Mouse (Mus musculus) liver, adult (tissue): ENCODE measurements around the gene Ung.

ENCODE experiments used
- GATA4 ChIP-seq: IDR thresholded peaks from 2 replicates; pipeline ENCODE4 v1.6.1; 2014; ENCODE audit warnings: mild to moderate bottlenecking, low read length; ENCODE audit not compliant: insufficient replicate concordance

Gene Ung

DNA sequence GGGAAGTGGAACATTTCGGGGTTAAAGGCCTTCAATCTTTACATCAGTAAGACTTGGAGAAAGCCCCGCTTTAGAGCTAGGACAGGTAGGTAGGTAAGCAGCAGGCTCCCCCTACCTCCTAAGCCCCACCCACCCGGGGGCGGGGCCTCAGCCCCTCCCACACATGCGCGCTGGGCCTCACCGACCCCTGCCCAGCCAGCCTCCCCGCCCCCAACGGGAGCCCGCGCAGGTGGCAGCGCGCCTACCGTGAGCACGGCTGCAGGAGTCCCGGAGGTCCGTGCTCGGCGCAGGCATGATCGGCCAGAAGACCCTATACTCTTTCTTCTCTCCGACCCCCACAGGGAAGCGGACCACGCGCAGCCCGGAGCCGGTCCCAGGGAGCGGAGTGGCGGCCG, at the start of gene Ung:
TSS of gene Ung (plus strand) at position 176 of the 395 bp plus-strand sequence.
- no peak for TF ChIP-seq GATA4

DNA sequence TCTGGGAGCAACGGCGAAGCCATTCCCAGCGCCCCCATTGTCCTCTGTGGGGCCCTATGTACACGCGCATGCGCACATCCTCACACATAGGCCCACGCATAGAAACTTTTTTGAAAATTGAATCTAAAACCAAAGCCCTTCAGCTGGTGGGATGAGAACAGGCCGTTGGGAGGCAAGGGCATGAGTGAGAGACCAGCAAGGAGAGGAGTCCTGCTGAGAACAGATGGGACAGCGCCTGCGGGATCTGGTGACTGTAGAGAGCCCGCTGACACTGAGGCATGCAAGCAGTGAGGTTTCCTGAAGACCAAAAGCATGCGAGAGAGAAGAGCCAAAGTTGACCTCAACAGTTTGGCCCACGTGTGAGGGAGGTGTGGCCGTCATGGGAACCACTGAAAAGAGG, 44.7 kb upstream of the Ung start:
- no peak for TF ChIP-seq GATA4

DNA sequence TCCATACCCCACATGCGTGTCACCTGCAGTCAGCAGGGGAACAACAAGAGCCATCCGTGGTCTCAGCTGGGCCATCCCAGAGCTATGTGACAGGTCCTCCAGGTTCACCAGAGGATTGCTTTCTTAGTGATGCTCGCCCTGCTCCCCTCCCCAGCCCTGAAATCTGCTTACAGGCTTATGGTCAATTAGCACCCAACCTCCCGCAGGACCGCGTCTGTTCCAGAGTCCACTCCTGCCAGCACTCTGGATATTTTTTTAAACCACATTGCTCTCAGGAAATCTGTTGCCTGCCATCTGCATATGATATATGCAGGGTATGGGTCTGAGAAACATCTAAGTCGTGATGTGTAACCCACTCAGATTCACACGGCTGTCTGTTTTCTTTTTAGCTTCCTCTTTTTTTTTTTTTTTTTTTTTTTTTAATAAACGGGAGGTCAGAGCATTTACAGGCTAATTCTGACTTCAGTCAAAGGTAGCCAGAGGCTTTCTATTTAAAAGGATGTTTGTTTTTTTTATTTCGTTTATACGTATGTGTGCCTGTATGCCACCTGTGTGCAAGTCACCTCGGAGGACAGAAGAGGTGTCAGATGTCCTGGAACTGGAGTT, 42.2 kb upstream of the Ung start:
- no peak for TF ChIP-seq GATA4

DNA sequence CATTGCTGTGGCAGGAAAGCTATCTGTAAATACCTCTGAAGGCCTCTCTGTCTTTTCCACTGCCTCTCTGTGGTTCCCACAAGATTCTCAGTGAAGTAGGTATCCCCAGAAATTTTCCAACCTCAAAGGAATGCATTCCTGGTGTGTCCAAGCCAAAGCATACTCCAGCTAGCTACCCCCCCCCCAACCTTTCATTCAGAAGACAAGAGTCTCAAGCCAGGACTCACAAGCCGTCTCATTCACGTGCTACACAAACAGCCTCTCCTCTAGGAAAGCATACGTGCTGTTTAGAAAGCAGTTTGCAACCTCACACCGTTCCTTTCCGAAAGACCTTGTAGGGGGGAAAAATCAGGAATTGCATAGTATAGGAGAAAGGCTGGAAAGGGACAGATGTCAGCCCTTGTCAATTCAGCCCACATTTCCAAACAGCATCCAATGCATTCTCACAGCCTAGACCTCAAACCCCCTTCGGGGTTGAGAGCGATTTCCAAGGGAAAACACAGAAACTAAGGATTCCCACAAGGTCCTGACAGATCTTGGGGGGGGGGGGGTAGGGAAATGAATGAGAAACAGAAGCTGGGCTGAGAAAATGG, 39.7 kb upstream of the Ung start:
- TF ChIP-seq GATA4: no peak

DNA sequence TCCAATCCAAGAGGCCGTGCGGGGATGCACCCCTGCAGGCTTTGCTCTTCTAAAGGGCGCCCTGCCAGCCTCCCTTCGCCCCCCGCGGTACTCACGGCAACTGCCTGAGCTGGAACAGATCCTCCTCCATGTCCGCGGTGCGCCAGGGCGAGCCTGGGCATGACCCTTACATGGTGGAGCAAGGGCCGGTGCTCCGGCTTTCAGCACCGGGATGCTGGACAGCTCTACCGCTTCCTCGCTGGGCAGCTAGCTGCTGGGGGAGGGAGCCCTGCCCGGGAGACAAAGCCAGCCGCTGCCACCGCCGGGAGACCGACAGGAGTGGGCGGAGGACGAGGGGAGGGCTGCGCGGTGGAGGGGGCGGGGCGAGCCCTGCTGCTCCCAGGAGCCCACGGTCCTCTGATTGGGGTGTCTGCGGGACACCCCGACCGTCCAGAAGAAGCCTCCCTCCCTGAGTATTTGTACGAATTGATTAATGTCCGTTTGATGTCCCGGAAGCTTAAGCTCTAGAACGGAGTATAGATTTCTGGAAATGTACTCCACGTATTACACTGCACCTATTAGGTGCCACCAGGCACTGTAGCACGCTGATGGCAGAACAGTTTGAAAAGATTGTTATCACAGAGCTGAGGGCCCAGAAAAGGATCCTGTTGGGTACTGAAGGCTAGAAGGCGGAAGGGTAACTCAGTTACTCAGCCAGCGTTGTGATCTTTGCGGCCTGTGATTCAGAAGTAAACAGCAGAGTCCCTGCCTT, 39.0 kb upstream of the Ung start, which contains the start of gene Svop:
TSS of gene Svop (minus strand) at position 514 of the 751 bp plus-strand sequence.
- no peak for TF ChIP-seq GATA4

DNA sequence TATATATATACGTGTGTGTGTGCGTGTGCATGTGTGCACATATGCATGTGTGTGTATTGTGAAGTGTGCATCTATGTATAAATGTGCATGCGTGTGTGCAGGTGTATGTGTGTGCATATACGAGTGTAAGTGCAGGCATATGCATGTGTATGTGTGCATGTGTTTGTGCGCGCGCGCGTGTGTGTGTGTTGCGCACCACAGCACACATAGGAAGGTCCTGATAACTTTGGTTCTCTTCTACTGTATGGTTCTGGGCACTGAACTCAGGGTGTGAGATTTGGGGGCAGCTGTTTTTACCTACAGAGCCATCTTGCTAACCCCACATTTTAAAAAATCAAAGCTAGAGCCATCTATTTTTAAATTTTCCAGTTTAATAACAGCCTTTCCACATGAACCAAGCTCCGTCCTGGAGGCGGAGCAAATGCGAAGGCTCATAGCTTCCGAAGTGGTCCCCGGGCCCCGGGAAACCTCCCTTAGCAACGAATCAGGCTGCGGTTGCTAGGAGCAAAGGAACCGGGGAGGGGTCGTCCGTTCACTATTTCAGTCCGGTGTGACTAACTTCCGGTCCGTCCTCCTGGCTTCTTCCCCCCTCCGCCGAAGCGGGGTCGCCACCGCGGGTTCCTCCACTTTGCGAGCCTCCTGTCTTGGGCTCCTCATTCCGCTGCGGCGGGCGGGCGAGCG, 30.3 kb upstream of the Ung start:
- no peak for TF ChIP-seq GATA4

DNA sequence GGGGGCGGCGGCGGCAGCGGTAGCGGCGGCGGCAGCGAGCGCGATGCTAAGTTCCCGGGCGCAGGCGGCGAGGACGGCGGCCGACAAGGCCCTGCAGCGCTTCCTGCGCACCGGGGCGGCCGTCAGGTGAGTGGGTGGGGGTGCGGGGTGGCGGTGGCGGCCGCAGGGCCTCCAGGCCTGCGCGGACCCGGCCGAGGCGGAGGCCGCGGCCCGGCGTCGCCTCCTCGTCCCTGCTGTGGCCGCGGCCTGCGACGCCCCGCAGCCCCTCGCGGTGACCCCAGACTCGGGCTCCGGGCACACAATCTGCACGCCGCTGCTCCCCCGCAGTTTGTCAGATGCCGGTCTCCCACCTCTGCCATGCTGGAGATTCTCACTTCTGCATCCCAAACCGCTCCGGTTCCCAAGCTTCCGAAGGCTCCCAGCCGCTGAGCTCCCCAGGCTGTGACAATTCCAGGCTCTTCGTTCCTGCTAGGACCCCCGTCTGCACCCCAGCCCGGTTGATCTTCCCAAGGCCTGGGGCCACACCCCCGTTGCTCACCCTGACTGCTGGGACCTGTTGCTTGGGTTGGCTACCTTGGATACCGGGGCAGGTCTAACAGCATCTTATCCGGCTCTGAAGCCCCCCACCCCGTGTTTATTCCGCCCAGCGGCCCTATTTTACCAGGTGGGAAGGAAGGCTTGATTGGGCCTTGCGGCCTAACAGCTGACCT, 29.6 kb upstream of the Ung start:
- no peak for TF ChIP-seq GATA4

DNA sequence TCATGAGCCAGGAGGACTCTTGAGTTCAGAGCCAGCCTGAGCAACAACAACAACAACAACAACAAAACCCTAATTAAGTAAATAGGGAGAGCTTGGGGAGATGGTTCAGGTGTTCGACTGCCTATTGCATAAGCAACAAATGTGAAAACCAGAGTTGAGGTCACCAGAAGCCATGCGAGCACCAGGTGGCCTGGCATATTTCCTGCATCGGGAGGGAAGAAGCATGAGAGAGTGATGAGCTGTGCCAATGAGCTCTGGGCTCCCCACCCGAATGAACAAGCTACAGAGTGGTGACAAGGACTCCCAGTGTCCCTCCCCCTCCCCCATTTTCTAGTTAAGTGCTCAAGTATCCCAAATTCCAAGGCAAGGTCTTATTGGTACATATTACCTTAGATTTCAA, 28.3 kb upstream of the Ung start:
- no peak for TF ChIP-seq GATA4

DNA sequence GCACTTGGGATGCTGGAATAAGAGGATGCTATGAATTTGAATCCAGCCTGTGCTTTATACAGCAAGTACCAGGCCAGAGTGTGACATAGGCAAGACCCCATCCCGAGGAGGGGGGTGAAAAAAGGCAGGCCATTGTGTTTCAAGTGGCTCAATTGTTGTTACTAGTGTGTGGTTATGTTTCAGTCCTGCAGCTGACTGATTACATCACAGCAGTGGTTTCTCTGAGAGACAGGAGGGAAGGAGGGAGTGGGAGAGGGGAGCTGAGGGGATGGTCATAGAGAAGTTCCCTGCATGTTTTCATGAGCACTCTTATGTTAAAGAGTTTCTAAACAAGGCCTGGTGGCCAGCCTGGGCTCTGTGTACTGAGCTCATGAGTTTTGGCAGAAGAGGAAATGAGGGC, 27.4 kb upstream of the Ung start:
- TF ChIP-seq GATA4: no peak

DNA sequence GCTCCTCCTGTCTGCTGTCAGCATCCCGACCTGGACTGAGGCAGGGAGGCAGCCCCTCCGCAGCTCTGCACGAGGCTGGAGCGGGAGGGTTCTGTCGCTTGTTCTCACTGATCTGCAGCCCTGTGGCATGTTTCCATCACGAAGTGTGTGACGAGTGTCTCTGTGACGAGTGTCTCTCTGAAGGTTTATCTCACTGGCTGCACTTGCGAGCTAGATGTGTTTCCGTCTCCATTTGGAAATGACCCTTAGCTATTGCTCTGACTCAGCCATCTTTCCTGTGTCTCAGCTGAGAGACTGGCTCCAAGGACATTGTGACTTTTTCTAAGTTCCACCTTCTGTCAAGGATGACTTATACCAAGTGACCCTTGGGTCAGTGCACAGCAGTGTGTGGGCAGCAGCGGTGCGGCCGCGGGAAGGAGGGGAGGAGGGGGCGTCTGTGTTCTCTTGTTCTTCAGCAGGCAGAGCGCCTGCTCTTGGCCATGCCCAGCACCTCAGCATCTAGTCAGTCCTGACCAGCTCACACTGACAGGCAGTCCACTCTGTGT, 23.7 kb upstream of the Ung start:
- no peak for TF ChIP-seq GATA4

DNA sequence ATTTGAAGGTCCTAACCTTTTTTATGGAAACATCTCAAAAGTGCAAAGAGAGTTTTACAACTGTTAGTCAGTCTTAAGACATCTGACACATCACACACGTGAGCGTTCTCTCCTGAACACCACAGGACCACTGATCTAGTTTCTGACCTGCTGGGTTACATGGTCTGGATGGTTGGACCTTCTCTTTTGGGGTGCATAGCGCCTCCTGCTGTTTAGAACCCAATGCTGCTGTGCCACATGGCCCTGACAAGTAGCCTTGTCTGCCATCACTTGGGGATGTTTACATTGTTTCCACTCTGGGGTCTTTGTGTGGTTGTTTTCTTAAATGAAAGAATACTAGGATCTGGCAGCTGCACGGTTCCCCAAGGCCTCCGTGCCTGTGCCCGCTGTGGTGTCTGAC, 16.9 kb upstream of the Ung start:
- no peak for TF ChIP-seq GATA4

DNA sequence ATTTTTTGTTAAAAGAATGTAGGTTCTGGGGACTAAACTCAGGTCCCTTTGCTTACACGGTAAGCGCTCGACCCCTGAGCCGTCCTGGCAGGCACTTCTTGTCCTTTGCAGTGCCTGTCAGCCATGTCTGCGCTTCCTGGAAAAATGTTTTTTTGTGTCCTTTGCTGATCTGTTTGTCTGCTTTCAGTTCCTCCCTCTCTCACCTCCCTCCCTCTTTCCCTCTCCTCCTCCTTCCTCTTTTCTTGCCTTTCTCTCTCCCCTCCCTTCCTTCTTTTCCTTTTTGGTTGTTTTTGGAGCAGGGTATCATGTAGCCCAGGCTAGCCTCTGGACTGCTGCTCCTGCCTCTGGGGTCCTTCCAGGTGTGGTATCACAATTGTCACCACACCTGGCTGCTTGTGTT, 15.2 kb upstream of the Ung start:
- TF ChIP-seq GATA4: no peak

DNA sequence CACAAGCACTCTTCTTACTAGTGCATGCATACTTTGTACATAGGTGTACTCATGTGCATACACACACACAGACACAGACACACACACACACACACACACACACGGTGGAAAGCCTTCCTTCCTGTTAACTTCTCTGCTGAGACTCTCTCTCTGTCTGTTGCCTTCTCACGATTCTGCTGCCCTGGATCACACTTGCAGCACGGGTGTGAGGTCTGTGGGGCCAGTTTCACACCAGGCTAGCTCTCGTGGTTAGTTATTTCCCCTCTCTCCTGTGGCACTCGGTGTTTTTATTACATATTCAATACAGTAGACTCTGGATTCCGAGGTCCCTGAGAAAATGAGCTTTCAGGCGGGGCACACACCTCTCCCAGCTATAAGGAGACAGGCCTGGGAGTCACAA, 13.6 kb upstream of the Ung start:
- no peak for TF ChIP-seq GATA4

DNA sequence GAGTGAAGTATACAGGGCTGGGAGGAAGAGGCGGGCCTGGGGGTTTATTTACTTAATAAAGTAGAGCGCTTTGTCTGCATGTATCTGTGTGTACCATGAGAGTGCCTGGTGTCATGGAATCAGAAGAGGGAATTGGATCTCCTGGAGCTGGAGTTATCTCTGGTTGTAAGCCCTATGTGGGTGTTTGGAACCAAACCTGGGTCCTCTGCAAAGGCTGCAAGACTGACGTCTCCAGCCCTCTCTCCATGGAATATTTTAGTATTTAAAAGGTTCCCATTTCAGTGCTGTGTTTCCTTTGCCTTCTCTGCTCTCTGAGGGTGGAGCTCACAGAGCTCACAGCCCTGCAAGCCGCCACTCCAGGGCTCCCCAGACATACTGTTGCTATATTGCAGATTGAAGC, 10.4 kb upstream of the Ung start:
- no peak for TF ChIP-seq GATA4

DNA sequence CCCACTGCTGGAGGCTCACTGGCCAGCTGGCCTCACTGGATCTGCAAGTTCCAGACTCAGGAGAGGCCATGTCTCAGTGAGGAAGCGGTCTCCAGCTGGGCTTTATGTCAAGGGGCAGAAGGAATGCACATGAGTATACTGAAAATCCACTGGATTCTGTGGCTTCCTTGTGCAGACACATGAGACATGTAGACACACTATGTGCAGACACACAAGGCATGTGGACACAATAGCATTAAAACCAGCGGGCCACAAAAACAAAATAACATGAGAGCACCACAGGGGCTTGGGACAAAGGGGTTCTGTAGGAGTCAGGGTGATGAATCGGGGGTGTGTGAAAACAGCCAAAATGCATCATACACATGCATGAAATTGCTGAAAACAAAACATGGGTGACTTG, 4.2 kb upstream of the Ung start:
- no peak for TF ChIP-seq GATA4
